Mouse (Mus musculus) ES-Bruce4 (cell line): Measurements from ENCODE around the gene Rhobtb3. TPM values are rescaled to one million over a fixed set of nuclear protein-coding genes. Genes with fewer than 3 reads are reported as not detected.
"Not testable (repeated sequence)": the region's sequence is repeated elsewhere in the genome, so short reads cannot be mapped to it uniquely, and the experiment has no call there.

Experiments
- H3K27ac ChIP-seq: 2 replicates; pipeline ENCODE4 v1.5.1; 2012; ENCODE audit warnings: low read length, inconsistent platforms; ENCODE audit not compliant: insufficient read depth
- H3K27me3 ChIP-seq: 2 replicates; pipeline ENCODE4 v1.6.1; 2012; ENCODE audit warnings: mild to moderate bottlenecking, low read length, inconsistent platforms; ENCODE audit not compliant: control insufficient read depth, poor library complexity, insufficient read depth, severe bottlenecking
- H3K36me3 ChIP-seq: 2 replicates; pipeline ENCODE4 v1.6.1; 2012; ENCODE audit warnings: inconsistent platforms, mild to moderate bottlenecking, low read length, moderate library complexity; ENCODE audit not compliant: control insufficient read depth, poor library complexity, insufficient read depth, severe bottlenecking
- H3K4me1 ChIP-seq: one replicate; pipeline ENCODE4 v1.8.1; 2011; ENCODE audit warnings: low read length; ENCODE audit not compliant: control insufficient read depth, insufficient read depth
- H3K4me3 ChIP-seq: 2 replicates; pipeline ENCODE4 v1.5.1; 2011; ENCODE audit warnings: low read depth, mild to moderate bottlenecking, low read length
- H3K9ac ChIP-seq: 2 replicates; pipeline ENCODE4 v1.6.1; 2012; ENCODE audit warnings: low read depth, mild to moderate bottlenecking, inconsistent platforms; ENCODE audit not compliant: poor library complexity, severe bottlenecking
- H3K9me3 ChIP-seq: replicated peaks from 2 replicates; pipeline ENCODE4 v1.6.1; 2012; ENCODE audit warnings: mild to moderate bottlenecking, low read length, inconsistent platforms; ENCODE audit not compliant: control insufficient read depth, poor library complexity, insufficient read depth, severe bottlenecking
- CTCF ChIP-seq: IDR thresholded peaks from one replicate; pipeline ENCODE4 v1.8.1; 2011; ENCODE audit warnings: low read depth, low read length
- EP300 ChIP-seq: IDR thresholded peaks from 2 replicates; pipeline ENCODE4 v1.6.1; 2011; ENCODE audit warnings: low read depth, low read length; ENCODE audit not compliant: insufficient read depth
- POLR2A ChIP-seq: IDR thresholded peaks from one replicate; pipeline ENCODE4 v1.8.1; 2011; ENCODE audit warnings: low read length; ENCODE audit not compliant: insufficient read depth
- polyA plus RNA-seq: library from polyadenylated mRNA; stranded (reverse); fragments of >200 nt; gene quantifications from 2 replicates; pipeline ENCODE4 v1.2.4, GENCODE M21; 2011; ENCODE audit warnings: low read depth; ENCODE audit not compliant: missing spikeins, insufficient read depth, insufficient read length

Rhobtb3 gene
- polyA plus RNA-seq, 1 experiment: 33.7 TPM

DNA sequence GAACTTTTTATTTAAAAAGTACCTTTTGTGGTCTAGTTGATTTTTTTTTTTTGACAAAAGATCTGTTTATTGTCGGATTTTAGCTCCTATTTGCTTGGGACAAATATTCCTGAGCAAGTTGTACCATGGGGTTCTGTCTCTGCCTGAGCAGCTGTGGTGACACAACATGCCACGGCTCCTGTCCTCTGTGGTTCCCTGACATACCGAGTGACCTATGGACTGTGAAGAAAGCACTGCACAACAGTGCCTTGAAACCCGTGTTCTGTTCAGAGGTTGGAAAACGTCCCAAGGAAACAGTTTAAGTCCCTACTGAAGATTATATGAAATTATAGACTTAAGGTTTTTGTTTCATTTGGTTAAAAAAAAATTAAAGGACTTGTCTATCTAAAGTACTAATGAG lies 36.6 kb downstream of the Rhobtb3 start:
- H3K36me3 ChIP-seq: no peaks in the 10 kb centered on the region

DNA sequence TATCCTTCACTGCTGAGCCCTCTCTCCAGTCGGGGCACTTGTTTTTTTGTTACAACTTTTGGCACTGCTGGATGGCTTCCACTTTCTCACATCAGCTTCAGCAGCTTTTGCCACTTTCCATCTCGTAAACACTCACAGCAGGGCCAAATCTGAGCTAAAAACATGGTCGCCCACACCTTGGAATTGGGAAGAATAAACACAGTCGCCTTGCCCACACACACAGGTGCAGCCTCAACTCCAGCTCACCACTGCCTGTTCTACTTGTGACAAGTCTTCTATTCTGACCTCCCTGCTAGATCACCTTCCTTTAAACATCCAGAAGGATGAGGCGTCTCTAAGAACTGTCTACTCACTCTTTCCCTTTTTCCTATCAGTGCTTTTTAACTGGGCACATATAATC lies 39.1 kb downstream of the Rhobtb3 start:
- TF ChIP-seq CTCF (no peak), EP300 (no peak), POLR2A (no peak)
- Histone ChIP-seq H3K27ac (no peak overlapping the region), H3K9me3 (no peaks in the 10 kb centered on the region), H3K27me3 (no peaks in the 10 kb centered on the region), H3K9ac (no peak overlapping the region), H3K4me1 (peaks cover 2% of the 10 kb centered on the region), H3K36me3 (no peaks in the 10 kb centered on the region), H3K4me3 (no peak overlapping the region)

More for the DNA sequence above, 36.6 kb downstream of the Rhobtb3 start:
- H3K9ac ChIP-seq: no peak overlapping the region
- peaks cover 2% of the 10 kb centered on the region for H3K4me1 ChIP-seq
- TF ChIP-seq POLR2A: no peak
- no peak for TF ChIP-seq CTCF
- TF ChIP-seq EP300: no peak
- H3K9me3 ChIP-seq: no peaks in the 10 kb centered on the region
- no peak overlapping the region for H3K27ac ChIP-seq
- H3K4me3 ChIP-seq: no peak overlapping the region
- no peaks in the 10 kb centered on the region for H3K27me3 ChIP-seq

DNA sequence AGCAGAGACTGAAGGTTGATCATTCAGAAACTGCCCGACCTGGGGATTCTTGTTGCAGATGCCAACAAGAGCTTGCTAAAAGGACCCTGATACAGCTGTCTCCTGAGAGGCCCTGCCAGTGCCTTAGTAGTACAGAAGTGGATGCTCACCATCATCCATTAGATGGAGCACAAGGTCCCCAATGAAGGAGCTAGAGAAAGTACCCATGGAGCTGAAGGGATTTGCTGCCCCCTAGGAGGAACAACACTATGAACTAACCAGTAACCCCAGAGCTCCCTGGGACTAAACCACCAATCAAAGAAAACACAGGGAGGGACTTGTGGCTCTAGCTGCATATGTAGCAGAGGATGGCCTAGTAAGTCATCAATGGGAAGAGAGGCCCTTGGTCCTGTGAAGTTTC lies 42.8 kb downstream of the Rhobtb3 start:
- not testable (repeated sequence) for H3K36me3 ChIP-seq, H3K9me3 ChIP-seq, H3K4me3 ChIP-seq, H3K9ac ChIP-seq, H3K4me1 ChIP-seq, H3K27me3 ChIP-seq, H3K27ac ChIP-seq

DNA sequence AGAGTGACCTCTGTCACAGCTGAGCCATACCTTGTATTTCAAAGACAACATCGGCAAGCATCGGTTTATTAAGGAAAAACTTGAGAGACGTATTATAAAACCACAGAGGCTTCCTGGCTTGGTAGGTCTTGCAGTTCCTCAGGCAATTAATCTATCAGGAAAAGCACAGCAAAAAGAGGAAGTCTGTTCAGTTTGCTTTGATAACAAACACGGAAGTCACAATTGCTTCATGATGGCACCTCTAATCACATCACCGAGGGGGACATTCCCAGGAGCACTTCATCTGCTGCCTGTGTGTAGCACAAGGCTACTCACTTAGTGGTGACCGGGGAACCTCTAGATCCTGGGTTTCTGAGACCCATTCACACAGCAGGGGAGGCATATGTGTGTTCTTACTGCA lies 50.8 kb downstream of the Rhobtb3 start:
- Histone ChIP-seq H3K4me3 (no peak overlapping the region), H3K9me3 (no peaks in the 10 kb centered on the region), H3K27ac (no peak overlapping the region), H3K27me3 (no peaks in the 10 kb centered on the region), H3K4me1 (no peaks in the 10 kb centered on the region), H3K36me3 (no peaks in the 10 kb centered on the region), H3K9ac (no peak overlapping the region)
- no peak for TF ChIP-seq EP300
- no peak for TF ChIP-seq POLR2A
- TF ChIP-seq CTCF: no peak

DNA sequence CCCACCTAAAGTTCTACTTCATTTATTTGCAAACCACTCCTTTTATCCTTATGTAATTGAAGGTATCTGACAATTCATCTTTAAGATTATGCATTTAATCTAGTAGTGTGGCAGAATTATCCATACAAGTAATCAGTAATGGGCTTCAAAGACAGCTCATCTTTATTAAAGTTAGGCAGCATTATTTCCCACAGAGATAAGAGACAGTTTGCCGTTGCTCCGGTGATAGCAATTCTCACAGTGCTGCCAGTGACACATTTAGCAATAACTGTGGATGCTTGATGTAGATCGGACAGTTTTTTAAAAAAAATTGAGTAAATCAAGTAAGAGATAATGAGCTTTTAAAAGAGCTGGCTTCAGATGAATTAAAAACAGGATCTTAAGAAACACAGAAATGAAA lies 51.4 kb downstream of the Rhobtb3 start:
- no peak overlapping the region for H3K9ac ChIP-seq
- H3K36me3 ChIP-seq: no peaks in the 10 kb centered on the region
- no peak for TF ChIP-seq EP300
- TF ChIP-seq POLR2A: no peak
- TF ChIP-seq CTCF: no peak

DNA sequence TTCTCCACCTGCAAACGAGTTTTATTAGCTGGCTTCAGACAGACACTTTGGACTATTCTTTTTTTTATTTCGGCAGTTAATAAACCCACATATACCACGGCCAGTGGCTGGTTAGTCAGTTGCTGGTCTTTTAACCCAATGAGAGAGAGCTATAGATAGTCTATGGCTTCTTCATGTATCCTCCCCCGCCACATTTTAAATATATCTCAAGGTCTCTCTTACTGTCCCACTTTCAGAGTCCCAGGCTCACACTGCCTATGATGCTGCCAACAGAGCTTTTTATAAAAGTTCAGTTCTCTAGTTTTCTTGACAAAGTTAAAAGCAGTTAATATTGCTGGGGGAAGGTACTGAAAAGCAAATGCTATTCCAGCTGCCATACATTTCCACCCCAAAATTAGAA lies 51.9 kb downstream of the Rhobtb3 start:
- H3K36me3 ChIP-seq: no peaks in the 10 kb centered on the region
- TF ChIP-seq EP300: no peak
- no peak for TF ChIP-seq POLR2A
- TF ChIP-seq CTCF: no peak

More for the DNA sequence above, 51.4 kb downstream of the Rhobtb3 start:
- Histone ChIP-seq H3K27ac (no peak overlapping the region), H3K4me1 (no peaks in the 10 kb centered on the region), H3K9me3 (no peaks in the 10 kb centered on the region), H3K27me3 (no peaks in the 10 kb centered on the region), H3K4me3 (no peak overlapping the region)

More for the DNA sequence above, 51.9 kb downstream of the Rhobtb3 start:
- Histone ChIP-seq H3K4me1 (no peaks in the 10 kb centered on the region), H3K27me3 (no peaks in the 10 kb centered on the region), H3K4me3 (no peak overlapping the region), H3K9ac (no peak overlapping the region), H3K27ac (no peak overlapping the region), H3K9me3 (no peaks in the 10 kb centered on the region)
